In genomic region chr10:14119201-14119600, GRCm38 (mm10) we compare ENCODE assay signal across 22 mouse cellular contexts.
DNase-seq lines count a peak whose midpoint lies in the region; ATAC-seq and TF ChIP-seq lines count a peak whose summit lies in the region.
"Had no signal": no experiment of that assay in that cellular context is flagged by ENCODE, and none has a peak within 500 bp of the region (broad histone marks: within the 10 kb centered on the region; RNA-seq: fewer than 3 reads in every experiment).

No protein-coding gene starts in this region.

- TF ChIP-seq EP300 in liver, postnatal 0 days (IDR thresholded peaks at IDR 0.05; ENCODE audit: low read depth) = no peak

- no peaks in the 10 kb centered on the region for H3K36me3 ChIP-seq in heart, embryonic 10.5 days
- no peaks in the 10 kb centered on the region for H3K36me3 ChIP-seq in liver, adult 2 months (ENCODE audit: control insufficient read depth, insufficient read depth, low read length)
- H3K36me3 ChIP-seq in liver, postnatal 0 days (replicated peaks; ENCODE audit: insufficient read depth, low read length) = no peaks in the 10 kb centered on the region
- H3K36me3 ChIP-seq: embryonic facial prominence, embryonic 13.5 days; embryonic facial prominence, embryonic 15.5 days; forebrain, embryonic 10.5 days; forebrain, embryonic 12.5 days had no signal

- no peak overlapping the region for H3K4me3 ChIP-seq in heart, embryonic 10.5 days
- H3K4me3 ChIP-seq in layer of hippocampus, adult 2 months = no peak overlapping the region
- H3K4me3 ChIP-seq in liver, adult 2 months (ENCODE audit: insufficient read depth, low read depth, low read length) = no peak overlapping the region
- no peak overlapping the region for H3K4me3 ChIP-seq in liver, postnatal 0 days (ENCODE audit: low read depth, low read length)
- H3K4me3 ChIP-seq: embryonic facial prominence, embryonic 13.5 days; embryonic facial prominence, embryonic 15.5 days; erythroblast, embryonic 14.5 days; forebrain, embryonic 10.5 days; forebrain, embryonic 12.5 days had no signal

- no peak overlapping the region for H3K27ac ChIP-seq in heart, embryonic 10.5 days
- peak overlapping the region; percentile 48 for H3K27ac ChIP-seq in layer of hippocampus, adult 2 months
- no peak overlapping the region for H3K27ac ChIP-seq in liver, adult 2 months (replicated peaks; ENCODE audit: insufficient read depth, low read depth, low read length)
- H3K27ac ChIP-seq in liver, postnatal 0 days (ENCODE audit: low read depth) = no peak overlapping the region
- H3K27ac ChIP-seq: embryonic facial prominence, embryonic 13.5 days; embryonic facial prominence, embryonic 15.5 days; forebrain, embryonic 10.5 days; forebrain, embryonic 12.5 days had no signal

- no peak for TF ChIP-seq CTCF in layer of hippocampus, adult 2 months (conservative IDR thresholded peaks at IDR 0.05)
- no peak for TF ChIP-seq CTCF in liver, adult 2 months (IDR thresholded peaks at IDR 0.05; ENCODE audit: low read depth, low read length)
- TF ChIP-seq CTCF in liver, postnatal 0 days (IDR thresholded peaks at IDR 0.05; ENCODE audit: low read depth) = no peak

- peaks cover 3% of the 10 kb centered on the region; the same call in 1 of the 2 replicates for H3K79me2 ChIP-seq in liver, adult 2 months (ENCODE audit: control insufficient read depth, insufficient read depth, low read length)

- H3K9me3 ChIP-seq in heart, embryonic 10.5 days = no peaks in the 10 kb centered on the region
- no peaks in the 10 kb centered on the region for H3K9me3 ChIP-seq in liver, postnatal 0 days (ENCODE audit: low read length)
- H3K9me3 ChIP-seq: embryonic facial prominence, embryonic 13.5 days; embryonic facial prominence, embryonic 15.5 days; forebrain, embryonic 10.5 days; forebrain, embryonic 12.5 days had no signal

- 81% methylated on average over 5 of the region's 5 CpGs for WGBS in heart, embryonic 10.5 days
- 47% methylated on average over 5 of the region's 5 CpGs for WGBS in liver, adult 2 months
- 81% methylated on average over 5 of the region's 5 CpGs for WGBS in liver, postnatal 0 days (ENCODE audit: insufficient replicate concordance)

- no peaks in the 10 kb centered on the region for H3K27me3 ChIP-seq in heart, embryonic 10.5 days (ENCODE audit: insufficient read depth, poor library complexity, severe bottlenecking)
- no peaks in the 10 kb centered on the region for H3K27me3 ChIP-seq in liver, adult 2 months (ENCODE audit: control insufficient read depth, insufficient read depth, low read length)
- no peaks in the 10 kb centered on the region for H3K27me3 ChIP-seq in liver, postnatal 0 days (ENCODE audit: insufficient read depth, low read length)
- H3K27me3 ChIP-seq: embryonic facial prominence, embryonic 13.5 days; embryonic facial prominence, embryonic 15.5 days; forebrain, embryonic 12.5 days had no signal

- DNase-seq in heart, adult 11 months = peak; percentile 68
- no peak for DNase-seq in heart, embryonic 10.5 days (ENCODE audit: low spot score)
- DNase-seq in layer of hippocampus, adult 2 months (ENCODE audit: low spot score in 2 of 2) = no peak
- DNase-seq in layer of hippocampus, adult 9-11 months = no peak
- peak; percentile 23 for DNase-seq in liver, adult 2 months (ENCODE audit: extremely low read depth, low read depth, low spot score)
- no peak for DNase-seq in liver, postnatal 0 days
- DNase-seq: adrenal gland, adult 2 months; adrenal gland, postnatal 10 days; adrenal gland, postnatal 25 days; cerebellum, adult 11 months; cerebellum, adult 18-20 months; cerebellum, adult 8-10 months; cerebellum, adult 9-11 months; cerebellum, postnatal 14 days; cerebellum, postnatal 36 days; embryo, embryonic 11 days had no signal

- H3K4me1 ChIP-seq in heart, embryonic 10.5 days = no peaks in the 10 kb centered on the region
- H3K4me1 ChIP-seq in liver, adult 2 months (ENCODE audit: control insufficient read depth, insufficient read depth, low read length) = peaks cover 4% of the 10 kb centered on the region; the same call in 1 of the 2 replicates
- no peaks in the 10 kb centered on the region for H3K4me1 ChIP-seq in liver, postnatal 0 days (ENCODE audit: insufficient read depth)
- H3K4me1 ChIP-seq: embryonic facial prominence, embryonic 13.5 days; embryonic facial prominence, embryonic 15.5 days; forebrain, embryonic 10.5 days; forebrain, embryonic 12.5 days had no signal

- H3K4me2 ChIP-seq in liver, postnatal 0 days (ENCODE audit: low read depth, low read length) = no peak overlapping the region
- H3K4me2 ChIP-seq: embryonic facial prominence, embryonic 13.5 days; embryonic facial prominence, embryonic 15.5 days; forebrain, embryonic 12.5 days had no signal

- no peak for ATAC-seq in liver, postnatal 0 days
- ATAC-seq: forebrain, embryonic 14.5 days had no signal

- no peak overlapping the region for H3K9ac ChIP-seq in liver, adult 2 months (ENCODE audit: low read depth, low read length)
- H3K9ac ChIP-seq in liver, postnatal 0 days (replicated peaks) = no peak overlapping the region
- H3K9ac ChIP-seq: embryonic facial prominence, embryonic 13.5 days; embryonic facial prominence, embryonic 15.5 days; forebrain, embryonic 12.5 days had no signal

- TF ChIP-seq POLR2A in liver, adult 2 months (IDR thresholded peaks at IDR 0.05; ENCODE audit: extremely low read depth, insufficient read depth, low read length) = no peak

Comparison
In these comparisons a context has a peak if more than half of its experiments do, and no peak if none do; other contexts are left out.
1. DNase-seq: peak in heart, adult 11 months (single experiment) and liver, adult 2 months (single experiment); none in heart, embryonic 10.5 days (single experiment), layer of hippocampus, adult 2 months (0 of 2), layer of hippocampus, adult 9-11 months (single experiment) and liver, postnatal 0 days (single experiment).